Mouse (Mus musculus): ENCODE data around the gene Helz2.
A peak's percentile ranks its signal among the peaks of the same experiment; 100 is the strongest.

Gene Helz2

GRCm38 (mm10) chr2:181238091-181238610 is 3.7 kb downstream of the Helz2 start:
- no peak for DNase-seq (ENCODE audit: low spot score in 2 of 2)

GRCm38 (mm10) chr2:181237251-181238014 is 4.4 kb downstream of the Helz2 start:
- DNase-seq (ENCODE audit: low spot score in 2 of 2), result no peak

- DNase-seq (ENCODE audit: low spot score in 2 of 2), result no peak
These were observed 5.9 kb downstream of the Helz2 start for GRCm38 (mm10) chr2:181235681-181236566.

GRCm38 (mm10) chr2:181234680-181235079 is 7.1 kb downstream of the Helz2 start:
- DNase-seq (ENCODE audit: low spot score in 2 of 2), result no peak

GRCm38 (mm10) chr2:181233443-181233842 is 8.4 kb downstream of the Helz2 start:
- DNase-seq (ENCODE audit: low spot score in 2 of 2), result no peak

GRCm38 (mm10) chr2:181231171-181231570 is 10.7 kb downstream of the Helz2 start:
- no peak for DNase-seq (ENCODE audit: low spot score in 2 of 2)

GRCm38 (mm10) chr2:181228335-181228734 is 13.5 kb downstream of the Helz2 start:
- no peak for DNase-seq (ENCODE audit: low spot score in 2 of 2)

GRCm38 (mm10) chr2:181227122-181227521 is 14.7 kb downstream of the Helz2 start:
- DNase-seq (ENCODE audit: low spot score in 2 of 2), result no peak

- DNase-seq (ENCODE audit: low spot score in 2 of 2), result no peak
These were observed 16.8 kb downstream of the Helz2 start for GRCm38 (mm10) chr2:181224994-181225393.

- no peak for DNase-seq (ENCODE audit: low spot score in 2 of 2)
These were observed 21.5 kb downstream of the Helz2 start for GRCm38 (mm10) chr2:181220361-181220760.

GRCm38 (mm10) chr2:181219538-181220216 is 22.1 kb downstream of the Helz2 start, which contains the start of gene Fndc11:
Fndc11 (plus strand) TSS chr2:181220013.
- DNase-seq (ENCODE audit: low spot score in 2 of 2), result peak; percentile 36 to 82

GRCm38 (mm10) chr2:181218881-181219485 is 22.8 kb downstream of the Helz2 start:
- no peak for DNase-seq (ENCODE audit: low spot score in 2 of 2)

GRCm38 (mm10) chr2:181216037-181216436 is 25.8 kb downstream of the Helz2 start:
- no peak for DNase-seq (ENCODE audit: low spot score in 2 of 2)

- peak in 1 of 2 experiments; percentile 53 for DNase-seq (ENCODE audit: low spot score in 2 of 2)
These were observed 28.8 kb downstream of the Helz2 start, which contains the start of gene Srms for GRCm38 (mm10) chr2:181213021-181213445. Srms (minus strand) TSS chr2:181213185.

- no peak for DNase-seq (ENCODE audit: low spot score in 2 of 2)
These were observed 29.3 kb downstream of the Helz2 start for GRCm38 (mm10) chr2:181212389-181213020.

GRCm38 (mm10) chr2:181206118-181206517 is 35.7 kb downstream of the Helz2 start:
- DNase-seq (ENCODE audit: low spot score in 2 of 2), result peak in 1 of 2 experiments; percentile 42

- DNase-seq (ENCODE audit: low spot score in 2 of 2), result no peak
These were observed 36.1 kb downstream of the Helz2 start for GRCm38 (mm10) chr2:181205678-181206077.

- no peak for DNase-seq (ENCODE audit: low spot score in 2 of 2)
These were observed 38.9 kb downstream of the Helz2 start for GRCm38 (mm10) chr2:181202886-181203285.

GRCm38 (mm10) chr2:181202422-181202821 is 39.4 kb downstream of the Helz2 start, which contains the start of gene Ptk6:
Ptk6 (minus strand) TSS chr2:181202789.
- DNase-seq (ENCODE audit: low spot score in 2 of 2), result no peak

- DNase-seq (ENCODE audit: low spot score in 2 of 2), result no peak
These were observed 40.2 kb downstream of the Helz2 start for GRCm38 (mm10) chr2:181201606-181202005.

Measured in spleen, postnatal 10 days (tissue).